Mouse (Mus musculus) left cerebral cortex, adult 2 months (tissue): Measurements from ENCODE around the gene Rpf1. TPM values are rescaled to one million over a fixed set of nuclear protein-coding genes. Genes with fewer than 3 reads are reported as not detected.

Experiments used
- DNase-seq, 2 experiments: peaks; one replicate each; pipeline ENCODE4 v3.0.0; 2021 to 2022; ENCODE audit warnings: low spot score in 2 of 2, mixed read lengths in 1 of 2; ENCODE audit errors: extremely low spot score in 1 of 2
- H3K27ac ChIP-seq: fragments of 200-600 bp; 2 replicates; pipeline ENCODE4 v1.8.1; 2022
- H3K4me3 ChIP-seq: fragments of 200-600 bp; 2 replicates; pipeline ENCODE4 v1.8.1; 2022
- CTCF ChIP-seq: fragments of 200-600 bp; IDR thresholded peaks from 2 replicates; pipeline ENCODE4 v1.8.1; 2022; ENCODE audit warnings: antibody characterized with exemption, mild to moderate bottlenecking, moderate library complexity
- intact Hi-C: fragments of 180-260 bp; cut with DNase I; formaldehyde crosslinking; loops from one replicate; pipeline ENCODE4 v1.15.1; 2025
- total RNA-seq, 2 experiments: library from RNA; stranded (reverse); gene quantifications; 2 replicates each; pipeline ENCODE4 v1.2.3; 2021

Gene Rpf1
- total RNA-seq, 2 experiments from 2014 or later: 16.9 to 20.7 TPM

DNA sequence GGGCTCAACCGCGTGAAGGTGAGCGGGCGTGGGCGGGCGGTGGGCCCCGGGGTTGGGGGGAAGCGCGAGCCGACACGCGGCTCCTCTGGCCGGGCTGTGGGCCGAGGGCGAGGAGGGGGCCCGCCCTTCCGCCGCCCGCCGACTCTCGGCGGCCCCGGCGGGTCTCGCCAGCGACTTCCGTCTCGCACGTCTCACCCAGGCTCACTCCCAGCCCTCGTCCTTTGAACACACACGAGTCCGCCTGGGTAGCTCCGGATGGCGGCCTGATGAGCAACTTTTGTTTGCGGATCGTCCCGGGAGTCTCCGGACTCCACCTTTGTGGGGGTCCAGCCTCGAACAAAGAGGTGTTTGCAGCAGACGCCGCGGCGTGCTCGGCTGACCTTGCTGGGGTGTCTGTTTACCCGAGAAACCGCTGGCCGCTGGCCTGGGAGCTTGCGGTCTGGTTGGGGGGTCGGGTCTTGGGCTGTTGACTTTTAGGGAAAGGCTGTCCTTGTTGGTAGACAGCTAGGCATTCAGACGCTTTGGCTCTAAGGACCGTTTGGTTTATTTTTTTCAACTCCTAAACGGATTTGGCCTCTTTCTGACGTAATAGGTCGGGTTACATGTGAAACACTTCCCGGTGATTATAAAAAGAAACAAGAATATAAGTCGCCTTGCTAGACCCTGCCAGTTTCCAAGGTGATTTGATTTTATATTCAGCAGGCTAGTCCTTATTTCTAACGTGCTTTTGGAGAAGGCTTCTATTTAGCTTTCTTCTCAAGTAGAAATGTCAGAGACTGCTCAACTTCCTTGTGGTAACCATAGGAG is 21.0 kb downstream of the Rpf1 start:
- DNase-seq: peak in 1 of 2 experiments; percentile 38
- TF ChIP-seq CTCF: no peak
- Histone ChIP-seq H3K27ac (peak overlapping the region; percentile 65), H3K4me3 (peak overlapping the region; percentile 54)
- intact Hi-C loops: loop anchor here (10.0 kb wide), 1 partner anchor 315 kb away; no protein-coding TSS in a partner anchor

DNA sequence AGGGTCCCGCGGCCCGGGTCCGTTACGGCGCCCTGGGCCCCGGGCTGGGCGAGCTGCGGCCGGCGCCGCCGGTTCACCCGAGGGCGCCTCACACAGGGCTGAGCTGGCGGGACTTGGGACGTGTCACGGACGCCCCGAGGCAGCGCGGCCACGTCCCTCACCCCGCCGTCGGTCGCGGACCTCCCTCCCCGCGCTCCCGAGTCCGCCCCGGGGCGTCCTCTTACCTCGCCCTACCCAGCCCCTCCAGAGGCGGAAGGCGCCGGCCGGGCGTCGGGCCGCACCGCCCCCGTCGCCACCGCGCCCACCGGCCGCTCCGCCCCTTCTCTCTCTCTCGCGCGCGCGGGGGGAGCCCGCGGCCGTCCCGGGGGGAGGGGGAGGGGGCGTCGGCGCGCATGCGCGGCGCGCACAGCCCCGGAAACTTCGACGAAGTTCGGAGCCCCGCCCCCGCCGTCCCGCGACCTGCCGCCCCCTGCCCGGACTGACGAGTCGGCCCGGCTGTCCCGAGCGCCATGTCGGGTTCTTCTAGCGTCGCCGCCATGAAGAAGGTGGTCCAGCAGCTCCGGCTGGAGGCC is 21.7 kb downstream of the Rpf1 start, which contains the start of the genes Spata1 and Gng5:
Gene Spata1 (minus strand): TSS at position 323 of the 572 bp plus-strand sequence.
Gene Gng5 (plus strand): TSS at position 377 of the 572 bp plus-strand sequence.
- Histone ChIP-seq H3K27ac (peak within 1 kb of the TSS; percentile 73), H3K4me3 (peak within 1 kb of the TSS; percentile 54)
- intact Hi-C loops: loop anchor here (10.0 kb wide), 1 partner anchor 315 kb away; no protein-coding TSS in a partner anchor
- peak; percentile 59 to 76 for DNase-seq
- no peak for TF ChIP-seq CTCF

DNA sequence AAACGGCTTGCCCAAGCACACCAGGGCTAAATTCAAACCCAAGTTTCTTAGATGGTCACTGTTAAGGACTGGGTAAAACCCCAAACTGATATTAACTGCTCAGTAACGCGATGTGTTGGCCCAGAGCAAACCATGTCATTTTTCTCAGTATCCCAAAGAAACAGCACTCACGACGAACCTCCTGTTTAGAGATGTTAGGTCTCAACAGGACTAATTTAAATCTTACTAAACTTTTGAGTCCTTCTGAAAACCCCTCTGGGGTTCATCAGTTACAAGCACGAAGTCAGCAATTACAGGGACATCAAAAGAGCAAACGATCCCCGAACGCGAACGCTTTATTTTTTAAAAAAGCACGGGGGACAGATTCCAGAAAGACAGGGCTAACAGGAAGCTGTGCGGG is 22.2 kb downstream of the Rpf1 start:
- intact Hi-C loops: no loop called here
- H3K4me3 ChIP-seq: peak overlapping the region; percentile 54
- no peak for TF ChIP-seq CTCF
- H3K27ac ChIP-seq: peak overlapping the region; percentile 73
- DNase-seq: no peak

DNA sequence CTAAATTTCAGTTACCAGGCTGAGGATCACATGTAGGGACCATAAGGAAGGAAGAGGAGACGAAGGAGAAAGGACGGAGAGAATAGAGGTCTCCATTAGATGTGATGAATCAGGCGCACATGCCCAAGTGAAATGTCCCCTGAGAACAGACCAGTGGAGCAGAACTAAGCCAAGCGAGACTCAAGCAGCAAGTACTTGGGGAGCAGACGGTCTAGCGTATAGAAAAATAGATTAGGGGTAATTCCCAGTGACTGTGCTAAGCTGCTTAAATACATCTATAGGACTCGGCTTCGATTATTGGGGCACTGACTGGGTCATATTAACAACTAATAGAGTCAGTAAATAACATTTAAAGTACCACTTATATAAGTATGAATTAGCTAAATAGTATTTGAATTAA is 26.3 kb downstream of the Rpf1 start:
- intact Hi-C loops: no loop called here
- no peak overlapping the region for H3K27ac ChIP-seq
- DNase-seq: no peak
- no peak for TF ChIP-seq CTCF
- H3K4me3 ChIP-seq: no peak overlapping the region

DNA sequence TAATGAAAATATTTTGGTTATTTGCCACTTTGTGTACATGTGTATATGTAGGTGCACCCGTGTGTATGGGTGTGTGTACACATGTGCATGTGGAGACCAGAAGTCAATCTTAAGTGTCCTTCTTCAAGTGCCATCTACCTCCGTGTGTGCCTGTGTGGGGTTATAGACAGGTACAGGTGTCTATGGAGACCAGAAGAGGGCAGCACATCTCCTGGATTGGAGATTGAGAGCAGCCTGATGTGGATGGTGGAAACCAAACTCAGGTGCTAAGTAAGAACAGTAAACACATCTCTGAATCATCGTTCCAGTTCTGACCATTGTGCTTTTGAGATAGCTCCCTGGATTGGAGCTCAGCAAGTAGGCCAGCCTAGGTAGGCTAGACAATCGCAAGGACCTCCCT is 34.8 kb downstream of the Rpf1 start:
- H3K27ac ChIP-seq: no peak overlapping the region
- intact Hi-C loops: no loop called here
- no peak overlapping the region for H3K4me3 ChIP-seq
- no peak for DNase-seq
- TF ChIP-seq CTCF: no peak; the same call in none of the 2 replicates

DNA sequence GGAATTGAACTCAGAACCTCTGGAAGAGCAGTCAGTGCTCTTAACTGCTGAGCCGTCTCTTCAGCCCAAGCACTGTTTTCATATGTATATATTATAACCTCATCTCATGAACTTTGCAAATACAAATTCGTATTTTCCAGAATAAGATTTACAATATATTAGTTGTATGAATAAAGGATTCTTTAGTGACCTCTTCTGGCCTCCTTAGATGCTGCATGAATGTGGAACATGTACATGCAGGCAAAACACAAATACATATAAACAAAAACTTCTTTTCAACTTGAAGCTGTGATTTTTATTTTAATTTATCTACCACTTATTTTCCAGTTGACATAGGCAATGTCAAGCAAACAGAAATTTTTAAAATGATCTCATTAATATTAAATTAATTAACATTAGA is 39.2 kb downstream of the Rpf1 start:
- TF ChIP-seq CTCF: peak; percentile 39
- no peak overlapping the region for H3K4me3 ChIP-seq
- no peak overlapping the region for H3K27ac ChIP-seq
- intact Hi-C loops: no loop called here
- DNase-seq: no peak

DNA sequence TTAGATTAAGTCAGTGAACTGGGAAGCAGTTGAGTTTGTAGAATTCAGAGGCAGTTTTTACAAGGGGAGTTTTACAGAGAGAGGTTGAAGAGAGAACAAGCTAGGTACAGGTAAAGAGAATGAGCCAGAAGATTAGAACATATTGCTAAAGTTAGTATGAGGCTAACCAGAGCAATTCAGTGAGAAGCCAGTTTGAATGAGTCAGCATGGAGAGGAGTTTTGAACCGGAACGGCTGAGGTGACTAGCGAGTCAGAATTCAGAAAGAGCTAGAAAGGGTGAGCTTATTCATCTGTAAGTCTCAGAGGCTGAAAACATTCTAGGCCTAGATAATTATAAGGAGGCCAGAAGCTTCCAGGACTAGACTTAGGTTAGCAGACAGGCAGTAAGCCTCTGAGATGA is 46.8 kb downstream of the Rpf1 start:
- intact Hi-C loops: no loop called here
- no peak for TF ChIP-seq CTCF
- no peak for DNase-seq
- H3K27ac ChIP-seq: no peak overlapping the region
- no peak overlapping the region for H3K4me3 ChIP-seq

DNA sequence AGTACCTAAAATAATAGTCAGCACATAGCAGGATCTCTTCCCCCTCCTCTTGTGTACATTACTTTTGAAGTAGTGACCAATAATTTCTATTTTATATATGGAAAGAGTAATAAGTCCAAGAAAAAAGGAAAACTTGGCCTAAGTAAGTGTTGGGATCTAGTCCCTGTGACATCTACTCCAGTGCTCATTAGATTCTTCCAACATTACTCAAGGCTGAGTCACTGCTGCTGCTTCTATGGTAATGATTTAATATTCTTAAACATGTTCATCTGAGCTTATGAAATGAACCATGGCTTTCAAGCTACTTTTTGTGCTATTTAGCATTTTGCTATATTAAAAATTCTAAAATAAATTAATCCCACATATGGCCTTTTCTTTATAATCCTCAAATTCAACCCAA is 47.5 kb downstream of the Rpf1 start:
- H3K27ac ChIP-seq: no peak overlapping the region
- no peak for TF ChIP-seq CTCF
- intact Hi-C loops: no loop called here
- no peak overlapping the region for H3K4me3 ChIP-seq
- no peak for DNase-seq

DNA sequence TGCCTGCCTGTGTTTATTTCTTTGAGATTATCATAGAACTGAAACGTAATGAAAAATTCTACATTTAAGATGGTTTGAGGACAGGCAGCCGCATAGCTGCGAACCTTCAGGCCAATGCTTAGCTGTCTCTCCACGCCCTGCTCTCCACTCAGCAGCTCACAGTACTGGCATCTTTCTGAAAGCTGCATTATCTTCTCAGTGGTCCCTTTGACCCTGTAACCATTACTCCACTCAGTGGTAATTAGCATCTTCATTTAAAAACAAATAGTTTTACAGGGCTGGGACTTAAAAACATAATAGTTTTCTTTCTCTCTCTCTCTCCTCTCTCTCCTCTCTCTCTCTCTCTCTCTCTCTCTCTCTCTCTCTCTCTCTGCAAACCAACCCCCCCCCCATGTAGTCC is 48.6 kb downstream of the Rpf1 start:
- no peak for DNase-seq
- TF ChIP-seq CTCF: no peak
- H3K4me3 ChIP-seq: no peak overlapping the region
- intact Hi-C loops: no loop called here
- no peak overlapping the region for H3K27ac ChIP-seq

DNA sequence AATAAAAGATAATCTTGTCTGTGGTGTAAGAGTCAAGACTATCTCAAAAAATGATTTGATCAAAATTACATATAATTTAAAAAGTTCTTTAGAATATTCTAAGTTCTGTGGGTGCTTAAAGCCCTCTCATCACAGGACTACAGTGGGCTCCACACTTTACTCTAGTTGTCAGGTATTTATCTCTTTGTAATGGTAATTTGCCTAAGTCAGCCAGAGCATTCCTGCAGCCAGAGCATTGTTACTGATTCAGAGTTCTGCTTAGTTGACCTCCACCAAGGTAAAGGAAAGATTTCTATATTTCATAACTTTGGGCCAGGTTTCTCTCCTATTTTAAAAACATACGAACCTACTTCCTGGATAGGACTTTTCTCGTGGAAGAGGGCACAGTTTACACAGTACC is 52.0 kb downstream of the Rpf1 start:
- H3K4me3 ChIP-seq: no peak overlapping the region
- intact Hi-C loops: no loop called here
- TF ChIP-seq CTCF: no peak
- no peak overlapping the region for H3K27ac ChIP-seq
- DNase-seq: no peak

DNA sequence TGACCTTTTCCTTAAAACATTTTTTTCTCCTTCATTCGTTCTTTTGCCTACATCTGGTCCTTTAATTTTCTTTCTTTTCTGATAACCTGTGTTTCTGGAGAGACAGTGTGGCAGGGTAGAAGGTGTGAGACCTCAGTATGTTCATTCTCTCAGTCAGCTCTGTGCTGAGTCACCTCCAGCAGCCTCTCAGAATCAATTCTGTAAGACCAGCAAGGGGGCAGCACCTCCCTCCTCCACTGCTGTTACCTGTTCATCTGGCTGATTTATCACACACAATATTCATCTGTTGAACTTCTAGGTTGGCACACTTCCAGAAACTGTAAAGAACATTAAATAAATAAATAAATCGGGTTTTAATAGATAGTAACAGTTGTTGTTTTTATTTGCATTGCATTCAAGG is 58.3 kb downstream of the Rpf1 start:
- intact Hi-C loops: no loop called here
- no peak for DNase-seq
- H3K27ac ChIP-seq: no peak overlapping the region
- no peak overlapping the region for H3K4me3 ChIP-seq
- no peak for TF ChIP-seq CTCF

Other genes with a start within 250 kb of the Rpf1 start
- gene Ssx2ip, start 116.8 kb downstream of the Rpf1 start, total RNA-seq: 10 to 100 TPM; 91.0 to 91.6 TPM
- gene Ctbs, start 71.6 kb downstream of the Rpf1 start, total RNA-seq: 1 to 10 TPM; 7.1 to 8.1 TPM
- gene Spata1, start 21.7 kb downstream of the Rpf1 start, total RNA-seq: 1 to 10 TPM; 3.2 to 3.7 TPM
- 10 to 100 TPM; 41.1 to 46.3 TPM for gene Gng5, start 21.6 kb downstream of the Rpf1 start, total RNA-seq
- under 1 TPM; 0.27 to 0.37 TPM for gene Uox, start 49.0 kb upstream of the Rpf1 start, total RNA-seq
- not detected for gene Dnase2b, start 94.2 kb upstream of the Rpf1 start, total RNA-seq
- gene 4930503B20Rik, start 129.9 kb upstream of the Rpf1 start, total RNA-seq: not detected
- under 1 TPM; 0.28 to 0.45 TPM for gene Samd13, start 164.2 kb upstream of the Rpf1 start, total RNA-seq